Mouse (Mus musculus) embryonic facial prominence, embryonic 14.5 days (tissue): Measurements from ENCODE around the gene Iffo1. TPM values are rescaled to one million over a fixed set of nuclear protein-coding genes. Genes with fewer than 3 reads are reported as not detected.

ENCODE experiments used
- ATAC-seq: fragments of 200-750 bp; cut with Nextera tagmentation; 2 replicates; pipeline ENCODE4 v1.8.0; 2017; ENCODE audit warnings: low read depth, moderate number of reproducible peaks, moderate TSS enrichment
- DNase-seq: peaks from one replicate; pipeline ENCODE4 v3.0.0-alpha.2; 2015; ENCODE audit warnings: low spot score
- H3K27ac ChIP-seq: fragments of 300-500 bp; sonication (generic); replicated peaks from 2 replicates; pipeline ENCODE4 v1.5.1; 2014; ENCODE audit warnings: low read depth, mild to moderate bottlenecking, low read length, moderate library complexity
- H3K27me3 ChIP-seq: fragments of 300-500 bp; sonication (generic); replicated peaks from 2 replicates; pipeline ENCODE4 v1.6.1; 2014; ENCODE audit warnings: low read length; ENCODE audit not compliant: control insufficient read depth, insufficient read depth
- H3K36me3 ChIP-seq: fragments of 300-500 bp; sonication (generic); 2 replicates; pipeline ENCODE4 v1.6.1; 2014; ENCODE audit warnings: low read length, mixed read lengths; ENCODE audit not compliant: control insufficient read depth, insufficient read depth
- H3K4me1 ChIP-seq: fragments of 300-500 bp; sonication (generic); 2 replicates; pipeline ENCODE4 v1.6.1; 2014; ENCODE audit warnings: antibody characterized with exemption, low read length; ENCODE audit not compliant: control insufficient read depth, insufficient read depth
- H3K4me2 ChIP-seq: fragments of 300-500 bp; sonication (generic); 2 replicates; pipeline ENCODE4 v1.6.1; 2014; ENCODE audit warnings: low read depth, mild to moderate bottlenecking, low read length, moderate library complexity, mixed read lengths
- H3K4me3 ChIP-seq: fragments of 300-500 bp; sonication (generic); 2 replicates; pipeline ENCODE4 v1.5.1; 2014; ENCODE audit warnings: low read depth, mild to moderate bottlenecking, low read length
- H3K9ac ChIP-seq: fragments of 300-500 bp; sonication (generic); 2 replicates; pipeline ENCODE4 v1.6.1; 2014; ENCODE audit warnings: low read depth, mild to moderate bottlenecking, low read length, moderate library complexity, mixed read lengths
- H3K9me3 ChIP-seq: fragments of 300-500 bp; sonication (generic); 2 replicates; pipeline ENCODE4 v1.6.1; 2016; ENCODE audit warnings: low read length; ENCODE audit not compliant: control insufficient read depth
- WGBS: fragments of 180-500 bp; shearing (Covaris S2); extraction: QIAGEN DNeasy Blood & Tissue Kit; methylation state at CpG from one replicate; pipeline ENCODE4 v1.1.7; 2014; 5-methylcytosine and 5-hydroxymethylcytosine counted together
- polyA plus RNA-seq: library from polyadenylated mRNA; unstranded; fragments of >200 nt; fragmentation: Nextera tagmentation; extraction: Ambion mirVana; gene quantifications from 2 replicates; pipeline ENCODE4 v1.2.1, GENCODE M21; 2014

Gene Iffo1
- polyA plus RNA-seq, 1 experiment from 2014 or later, result 43.7 TPM

DNA sequence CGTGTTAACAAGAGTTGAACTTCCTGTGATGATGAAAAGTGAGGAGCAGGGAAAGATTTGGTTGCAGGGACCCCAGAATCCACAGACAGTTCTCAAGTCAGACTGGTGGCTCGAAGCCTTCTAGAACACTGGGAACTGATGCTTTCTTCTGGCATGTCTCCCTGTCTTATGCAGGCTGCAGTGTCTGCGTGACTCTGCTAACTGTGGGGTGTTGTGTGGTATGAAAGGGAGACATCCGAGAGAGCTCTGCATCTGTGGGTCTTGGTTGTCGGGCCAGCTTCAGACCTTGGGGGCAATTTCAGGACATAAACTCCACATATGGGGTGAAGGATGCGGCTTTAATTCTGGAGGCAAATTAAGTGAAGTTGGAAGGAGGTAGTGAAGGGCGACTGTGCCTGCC is 1.1 kb downstream of the Iffo1 start:
- Histone ChIP-seq H3K9ac (peak overlapping the region; percentile 81), H3K9me3 (no peaks in the 10 kb centered on the region), H3K36me3 (peaks cover 30% of the 10 kb centered on the region), H3K4me2 (peak overlapping the region; percentile 93), H3K27me3 (no peaks in the 10 kb centered on the region), H3K27ac (peak overlapping the region; percentile 89), H3K4me1 (peaks cover 18% of the 10 kb centered on the region), H3K4me3 (peak overlapping the region; percentile 71)
- no peak for DNase-seq
- 51% methylated on average over 7 of the region's 7 CpGs for WGBS
- no peak for ATAC-seq

DNA sequence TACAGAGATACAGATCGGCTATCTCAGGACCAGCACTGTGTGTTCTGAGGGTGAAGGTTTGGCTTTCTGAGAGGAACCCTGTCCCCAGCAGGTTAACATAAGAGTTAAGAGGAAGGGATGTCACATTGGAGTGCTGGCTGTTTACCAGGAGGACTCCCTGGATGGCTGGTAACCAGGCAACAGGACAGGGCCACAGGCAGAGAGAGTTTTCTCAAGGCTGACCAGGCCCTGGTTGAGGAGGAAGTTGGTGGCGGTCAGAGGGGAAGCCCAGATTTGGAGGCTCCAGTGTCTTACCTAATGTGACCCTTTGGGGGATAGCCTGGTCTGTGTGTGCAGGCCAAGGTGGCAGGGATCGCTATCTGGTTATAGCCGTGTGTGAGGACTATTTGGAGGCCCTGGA is 1.8 kb downstream of the Iffo1 start:
- WGBS, result 76% methylated on average over 4 of the region's 4 CpGs
- Histone ChIP-seq H3K9me3 (no peaks in the 10 kb centered on the region), H3K36me3 (peaks cover 30% of the 10 kb centered on the region), H3K4me1 (peaks cover 18% of the 10 kb centered on the region), H3K27me3 (no peaks in the 10 kb centered on the region), H3K9ac (peak overlapping the region; percentile 81; the same call in 1 of the 2 replicates), H3K4me3 (peak overlapping the region; percentile 71), H3K27ac (no peak overlapping the region; the same call in 1 of the 2 replicates), H3K4me2 (peak overlapping the region; percentile 93)
- no peak for ATAC-seq
- no peak for DNase-seq

DNA sequence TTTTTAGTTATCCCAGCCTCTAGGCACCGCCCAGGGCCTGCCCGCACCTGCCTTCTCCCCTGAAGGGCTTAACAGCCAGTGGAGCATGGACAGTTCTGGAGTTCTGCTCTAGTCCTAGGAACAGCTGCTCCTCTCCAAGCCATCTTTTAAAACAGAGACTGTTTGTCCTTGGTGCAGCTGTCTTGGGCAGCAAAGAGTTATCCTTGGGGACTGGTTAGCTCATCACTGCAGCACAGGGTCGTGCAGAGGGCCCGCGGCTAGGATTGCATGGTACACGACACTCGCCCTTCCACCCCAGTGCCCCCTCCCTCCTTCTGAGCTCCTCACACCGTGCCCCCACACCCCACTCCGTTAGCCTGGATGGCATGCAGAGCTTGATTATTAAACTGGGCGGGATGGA is 2.3 kb downstream of the Iffo1 start:
- DNase-seq (peak; percentile 77), ATAC-seq (peak; percentile 50)
- 0 out of 2 replicates have a peak overlapping the region, but pooled peaks have one; percentile 6 for H3K9ac ChIP-seq
- no peaks in the 10 kb centered on the region for H3K27me3 ChIP-seq
- no peak overlapping the region; the same call in 1 of the 2 replicates for H3K27ac ChIP-seq
- peak overlapping the region; percentile 71; the same call in 1 of the 2 replicates for H3K4me3 ChIP-seq
- WGBS, result 56% methylated on average over 10 of the region's 10 CpGs
- H3K36me3 ChIP-seq, result peaks cover 26% of the 10 kb centered on the region
- no peaks in the 10 kb centered on the region for H3K9me3 ChIP-seq
- H3K4me2 ChIP-seq, result peak overlapping the region; percentile 93
- H3K4me1 ChIP-seq, result peaks cover 18% of the 10 kb centered on the region

DNA sequence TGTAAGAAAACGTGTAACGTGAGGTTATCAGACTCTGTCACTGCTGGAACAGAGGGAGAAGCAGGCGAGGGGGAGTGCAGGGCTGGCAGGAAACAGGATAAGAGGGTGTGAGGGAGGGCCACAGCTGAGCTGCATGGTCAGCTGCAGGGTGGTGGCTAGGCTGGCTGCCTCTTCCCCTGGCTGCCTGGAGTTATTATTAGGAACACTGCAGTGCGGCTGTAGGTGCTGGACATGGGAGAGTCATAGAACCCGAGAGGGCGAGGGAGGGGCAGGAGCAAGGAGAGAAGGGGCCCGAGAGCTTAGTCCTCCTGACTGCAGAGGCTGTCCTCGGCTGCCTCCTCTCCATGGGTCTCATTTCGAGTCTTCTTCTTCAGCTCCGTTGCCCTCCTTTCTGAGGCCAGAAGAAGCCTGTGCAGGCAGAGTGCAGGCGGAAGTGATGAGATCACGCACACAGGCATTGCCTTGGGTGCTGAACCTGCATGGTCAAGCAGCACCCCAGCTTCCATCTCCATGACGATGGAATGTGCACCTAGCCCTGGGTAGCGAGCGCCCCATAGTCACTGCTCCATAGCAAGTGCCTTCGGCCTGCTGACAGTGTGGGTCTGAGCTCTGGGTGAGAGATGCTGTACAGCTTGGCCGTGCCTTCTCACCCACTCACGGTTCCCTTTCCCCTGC is 3.3 kb downstream of the Iffo1 start:
- H3K4me3 ChIP-seq, result peak overlapping the region; percentile 71; the same call in 1 of the 2 replicates
- H3K9me3 ChIP-seq, result no peaks in the 10 kb centered on the region
- peaks cover 18% of the 10 kb centered on the region for H3K4me1 ChIP-seq
- DNase-seq, result peak; percentile 65
- H3K4me2 ChIP-seq, result peak overlapping the region; percentile 93
- peak overlapping the region; percentile 79 for H3K27ac ChIP-seq
- H3K36me3 ChIP-seq, result peaks cover 29% of the 10 kb centered on the region
- WGBS, result 65% methylated on average over 18 of the region's 18 CpGs
- H3K27me3 ChIP-seq, result no peaks in the 10 kb centered on the region
- ATAC-seq, result no peak
- peak overlapping the region; percentile 45; the same call in 1 of the 2 replicates for H3K9ac ChIP-seq

DNA sequence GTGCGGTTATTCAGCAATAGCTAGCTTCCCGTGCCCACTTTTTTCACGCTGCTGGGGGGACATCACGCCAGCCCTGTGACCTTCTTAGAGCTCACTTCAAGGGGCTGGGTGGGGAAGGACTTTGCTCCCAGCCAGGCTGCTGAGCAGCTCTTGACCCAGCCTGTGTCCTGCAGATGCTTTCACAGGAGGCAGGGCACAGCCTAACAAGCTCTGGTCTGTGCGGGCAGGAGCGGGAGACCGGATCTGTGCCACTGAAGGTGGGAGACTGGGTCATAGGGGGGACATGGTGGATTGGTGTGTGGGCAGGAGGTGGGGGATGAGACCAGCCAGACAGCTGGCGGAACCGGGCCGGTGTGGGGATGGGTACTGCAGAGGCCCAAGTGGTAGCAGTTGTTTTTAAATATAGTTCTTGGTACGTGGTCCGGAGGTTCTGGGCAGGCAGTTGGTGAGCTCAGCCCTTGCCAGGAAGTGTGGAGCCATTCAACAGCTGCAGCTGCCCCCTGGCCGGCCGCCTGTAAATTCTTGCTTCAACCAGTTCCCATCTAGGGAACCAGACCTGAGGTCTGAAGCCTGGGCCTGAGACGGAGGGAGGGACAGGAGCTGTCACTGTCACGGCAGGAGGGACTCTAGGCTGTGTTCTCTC is 4.0 kb downstream of the Iffo1 start:
- Histone ChIP-seq H3K4me2 (peak overlapping the region; percentile 93; the same call in 1 of the 2 replicates), H3K4me1 (peaks cover 18% of the 10 kb centered on the region), H3K4me3 (peak overlapping the region; percentile 4; the same call in 1 of the 2 replicates), H3K27me3 (no peaks in the 10 kb centered on the region), H3K9ac (peak overlapping the region; percentile 45), H3K36me3 (peaks cover 27% of the 10 kb centered on the region), H3K27ac (peak overlapping the region; percentile 79), H3K9me3 (no peaks in the 10 kb centered on the region)
- DNase-seq, result peak; percentile 72
- peak; percentile 6; the same call in 1 of the 2 replicates for ATAC-seq
- WGBS, result 78% methylated on average over 14 of the region's 16 CpGs

DNA sequence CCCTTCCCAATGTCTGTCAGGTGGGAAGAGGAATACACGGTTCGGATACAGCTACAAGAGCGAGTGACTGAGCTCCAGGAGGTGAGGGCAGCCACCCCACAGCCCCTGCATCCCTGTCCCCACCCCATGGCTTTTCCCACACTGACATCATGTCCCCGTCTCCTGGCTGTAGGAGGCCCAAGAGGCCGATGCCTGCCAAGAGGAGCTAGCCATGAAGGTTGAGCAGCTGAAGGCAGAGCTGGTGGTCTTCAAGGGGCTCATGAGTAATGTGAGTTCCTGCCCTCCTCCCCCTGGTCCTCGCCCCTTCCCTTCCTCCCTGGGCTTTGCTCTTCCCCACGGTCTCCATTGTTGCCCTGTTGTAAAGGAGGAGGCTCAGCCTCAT is 4.5 kb downstream of the Iffo1 start:
- Histone ChIP-seq H3K36me3 (peaks cover 23% of the 10 kb centered on the region), H3K9me3 (no peaks in the 10 kb centered on the region), H3K4me1 (peaks cover 18% of the 10 kb centered on the region), H3K4me3 (no peak overlapping the region), H3K27me3 (no peaks in the 10 kb centered on the region), H3K4me2 (0 out of 2 replicates have a peak overlapping the region, but pooled peaks have one; percentile 12), H3K27ac (peak overlapping the region; percentile 79), H3K9ac (peak overlapping the region; percentile 42; the same call in 1 of the 2 replicates)
- 77% methylated on average over 7 of the region's 7 CpGs for WGBS
- DNase-seq (no peak), ATAC-seq (no peak)

DNA sequence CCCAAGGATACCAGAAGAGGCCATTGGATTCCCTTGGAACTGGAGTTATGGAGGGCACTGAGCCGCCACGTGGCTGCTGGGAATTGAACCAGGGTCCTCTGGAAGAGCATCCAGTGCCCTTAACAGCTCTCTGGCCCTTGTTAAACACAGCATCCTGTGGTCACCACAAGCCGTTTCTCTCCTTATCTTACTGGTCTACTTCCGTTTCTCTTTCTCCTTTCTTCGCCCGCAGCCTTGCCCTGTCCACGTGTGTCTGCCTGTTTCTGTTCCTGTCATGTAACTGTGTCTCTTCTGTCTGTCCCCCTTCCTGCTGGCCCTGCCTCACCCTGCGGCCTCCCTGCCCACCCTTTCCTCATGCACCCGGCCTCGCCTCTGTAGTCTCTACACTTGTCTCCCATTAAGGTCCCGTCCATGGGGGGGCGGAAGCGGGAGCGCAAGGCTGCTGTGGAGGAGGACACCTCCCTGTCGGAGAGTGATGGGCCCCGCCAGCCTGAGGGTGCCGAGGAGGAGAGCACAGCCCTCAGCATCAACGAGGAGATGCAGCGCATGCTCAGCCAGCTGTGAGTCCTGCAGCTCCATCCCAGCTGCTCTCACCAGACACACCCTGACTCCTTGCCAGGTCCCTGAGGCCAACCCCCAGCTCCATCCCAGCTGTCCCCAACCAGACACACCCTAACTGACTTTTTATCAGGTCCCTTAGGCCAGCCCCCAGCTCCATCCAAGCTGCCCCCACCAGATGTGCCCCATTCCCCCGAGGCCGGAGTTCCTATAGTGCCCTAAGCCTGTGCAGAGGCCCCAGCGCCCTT is 7.4 kb downstream of the Iffo1 start:
- Histone ChIP-seq H3K27me3 (no peaks in the 10 kb centered on the region), H3K4me1 (peaks cover 1% of the 10 kb centered on the region; the same call in 1 of the 2 replicates), H3K9ac (no peak overlapping the region), H3K4me3 (no peak overlapping the region), H3K4me2 (no peak overlapping the region), H3K9me3 (no peaks in the 10 kb centered on the region), H3K36me3 (peaks cover 32% of the 10 kb centered on the region), H3K27ac (no peak overlapping the region)
- ATAC-seq (no peak), DNase-seq (peak; percentile 54)
- WGBS, result 81% methylated on average over 22 of the region's 22 CpGs

DNA sequence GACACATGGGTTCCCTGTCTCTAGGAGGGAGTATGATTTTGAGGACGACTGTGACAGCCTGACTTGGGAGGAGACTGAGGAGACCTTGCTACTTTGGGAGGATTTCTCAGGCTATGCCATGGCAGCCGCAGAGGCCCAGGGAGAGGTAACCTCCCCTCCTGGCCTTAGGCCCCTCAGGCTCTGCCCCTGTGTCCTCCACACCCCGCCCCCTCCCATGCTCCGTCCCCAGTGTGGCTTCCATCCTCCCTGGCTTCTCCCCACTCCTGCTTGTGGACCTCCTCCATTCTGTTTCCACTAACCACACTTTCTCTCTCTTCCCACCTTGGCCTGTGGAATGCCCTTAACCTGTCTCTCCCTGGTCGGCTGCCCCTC is 8.0 kb downstream of the Iffo1 start:
- no peaks in the 10 kb centered on the region for H3K9me3 ChIP-seq
- no peak for ATAC-seq
- 66% methylated on average over 4 of the region's 5 CpGs for WGBS
- DNase-seq, result no peak
- H3K4me3 ChIP-seq, result no peak overlapping the region
- no peaks in the 10 kb centered on the region for H3K27me3 ChIP-seq
- H3K36me3 ChIP-seq, result peaks cover 32% of the 10 kb centered on the region
- no peaks in the 10 kb centered on the region for H3K4me1 ChIP-seq
- no peak overlapping the region for H3K27ac ChIP-seq
- no peak overlapping the region for H3K4me2 ChIP-seq
- no peak overlapping the region for H3K9ac ChIP-seq
